Mouse (Mus musculus) monocyte, adult 5-6 weeks (primary cell): ENCODE measurements around the gene Agmat. TPM values are rescaled to one million over a fixed set of nuclear protein-coding genes. Genes with fewer than 3 reads are reported as not detected.

ENCODE experiments used
- ATAC-seq: fragments of 153-309, 156-312 bp; replicated peaks from 2 replicates; pipeline ENCODE4 v1.8.0; 2017; ENCODE audit warnings: mild to moderate bottlenecking; ENCODE audit not compliant: low TSS enrichment, insufficient number of reproducible peaks, severe bottlenecking, poor library complexity, low FRiP score
- total RNA-seq: library from RNA; stranded (forward); fragments of 200-1000, 200-491, 200-594 nt; gene quantifications from 3 replicates; pipeline ENCODE4 v1.2.3, GENCODE M21; 2017

Gene Agmat
- not detected in 3 replicates for total RNA-seq

- no peak for ATAC-seq
Measured at GRCm38 (mm10) chr4:141746578-141747346, at the start of gene Agmat. Agmat (plus strand) TSS chr4:141746672.

DNA sequence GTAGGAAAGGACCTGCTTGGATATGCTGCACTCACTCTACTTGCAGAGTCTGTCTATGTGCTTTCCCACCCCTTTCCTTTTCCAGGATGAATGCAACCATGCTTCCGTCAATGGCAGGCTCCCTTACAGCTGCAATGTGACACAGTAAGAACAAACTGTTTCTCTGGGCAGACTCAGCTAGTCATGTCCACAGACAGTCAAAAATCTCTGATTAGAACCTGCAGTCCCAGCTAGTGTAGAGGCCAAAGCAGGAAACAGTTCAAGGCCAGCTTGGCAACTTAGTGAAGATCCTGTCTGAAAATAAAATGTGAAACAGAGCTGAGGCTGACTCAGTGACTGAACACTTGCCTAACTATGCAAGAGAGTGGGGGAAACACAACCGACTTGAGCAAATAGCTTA is 41.8 kb upstream of the Agmat start:
- ATAC-seq = no peak

DNA sequence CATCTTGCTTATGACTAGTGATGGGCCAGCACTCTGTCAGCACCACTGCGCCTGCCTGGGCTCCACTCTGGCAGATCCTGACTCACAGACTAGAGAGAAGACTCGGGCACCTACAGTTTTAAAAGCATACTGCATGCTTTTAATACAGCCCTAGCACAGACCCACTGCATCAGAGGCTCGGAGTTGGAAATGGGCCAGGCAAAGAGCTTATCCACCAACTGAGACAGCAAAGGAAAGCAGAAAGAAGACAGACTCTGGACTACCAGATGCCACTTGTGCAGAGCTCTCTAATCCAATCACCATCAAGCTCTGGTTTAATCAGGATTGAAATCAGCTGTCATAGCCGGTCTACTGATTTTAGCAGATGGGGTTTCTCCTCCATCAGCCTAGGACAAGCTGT is 41.1 kb upstream of the Agmat start:
- ATAC-seq = no peak

- ATAC-seq = peak; percentile 14; the same call in 1 of the 2 replicates
Measured at GRCm38 (mm10) chr4:141708005-141708404, 38.5 kb upstream of the Agmat start.

DNA sequence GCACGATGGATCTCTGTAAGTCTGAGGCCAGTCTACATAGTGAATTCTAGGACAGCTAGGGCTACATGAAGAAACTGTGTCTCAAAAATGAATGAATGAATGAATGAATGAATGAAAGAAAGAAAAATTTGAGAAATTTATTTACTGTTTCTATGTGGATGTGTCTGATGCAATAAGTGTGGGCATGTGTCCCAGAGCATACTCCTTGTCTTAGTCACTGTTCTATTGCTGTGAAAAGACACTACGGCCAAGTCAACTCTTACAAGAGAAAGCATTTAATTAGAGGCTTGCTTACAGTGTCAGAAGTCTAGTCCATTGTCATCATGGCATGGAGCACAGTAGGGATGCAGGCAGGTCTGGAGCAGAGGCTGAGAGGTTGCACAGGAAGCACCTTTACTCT is 37.5 kb upstream of the Agmat start:
- ATAC-seq = no peak

DNA sequence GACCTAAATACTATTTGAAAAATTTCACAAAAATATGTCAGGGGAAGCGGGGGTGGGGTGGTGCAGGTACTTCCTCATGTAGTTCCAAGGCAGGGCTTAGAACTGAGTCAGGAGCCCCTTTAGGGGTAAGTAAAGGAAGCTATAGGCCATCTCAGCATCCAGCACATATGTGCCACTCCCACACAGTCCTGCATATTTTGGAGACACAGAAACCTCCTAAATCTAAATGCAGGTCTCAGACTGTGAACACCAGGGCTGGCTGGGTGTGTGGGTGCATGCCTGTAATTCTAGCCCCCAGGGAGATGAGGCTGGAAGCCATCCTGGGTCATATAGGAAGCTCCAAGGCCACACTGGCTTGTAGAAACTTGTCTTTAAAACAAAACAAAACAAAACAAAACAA is 35.2 kb upstream of the Agmat start:
- no peak for ATAC-seq

DNA sequence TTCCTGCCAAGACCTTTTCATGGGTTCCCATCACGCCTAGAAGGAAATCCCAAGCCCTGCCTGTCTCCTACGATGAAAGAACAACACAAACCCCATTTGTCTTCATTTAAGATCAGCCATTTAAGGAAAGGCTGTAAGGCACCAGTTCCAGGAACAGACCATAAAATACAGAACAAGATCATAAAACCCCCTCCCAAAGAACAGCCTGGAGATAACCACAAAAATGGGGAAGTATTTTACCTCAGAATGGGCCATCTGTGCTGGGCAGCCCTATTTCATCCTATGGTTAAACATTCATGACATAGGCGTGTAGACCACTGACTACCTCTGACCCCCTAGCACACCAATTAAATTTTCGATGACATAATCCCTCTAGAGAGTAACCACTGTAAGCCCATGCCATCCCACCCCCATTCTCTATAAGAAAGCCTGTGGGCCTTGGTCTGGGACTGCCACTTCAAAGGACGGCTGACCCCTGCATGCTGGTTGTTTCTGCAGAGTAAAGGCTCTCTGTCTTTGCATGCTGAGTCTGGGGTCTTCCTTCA is 32.8 kb upstream of the Agmat start:
- ATAC-seq = no peak

- ATAC-seq = no peak
Measured at GRCm38 (mm10) chr4:141715027-141715426, 31.4 kb upstream of the Agmat start.

DNA sequence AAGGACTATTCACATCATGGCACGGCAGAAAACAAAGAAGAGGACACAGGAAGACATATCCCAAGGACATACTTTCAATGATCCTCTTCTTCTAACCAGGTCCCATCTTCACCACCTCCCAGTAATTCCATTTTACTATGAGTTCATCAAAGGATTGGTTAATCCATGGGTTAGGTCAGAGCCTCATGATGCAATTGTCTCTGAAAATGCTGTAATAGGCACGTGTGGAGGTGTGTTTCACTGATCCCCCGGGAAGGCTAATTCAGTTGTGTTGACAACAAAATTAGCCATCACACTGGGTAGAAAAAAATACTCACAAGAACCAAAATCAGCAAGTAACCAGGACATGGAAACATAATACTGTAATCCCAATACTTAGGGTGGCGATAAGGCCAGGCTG is 28.8 kb upstream of the Agmat start:
- no peak for ATAC-seq

- ATAC-seq = no peak
Measured at GRCm38 (mm10) chr4:141719304-141719703, 27.2 kb upstream of the Agmat start.

DNA sequence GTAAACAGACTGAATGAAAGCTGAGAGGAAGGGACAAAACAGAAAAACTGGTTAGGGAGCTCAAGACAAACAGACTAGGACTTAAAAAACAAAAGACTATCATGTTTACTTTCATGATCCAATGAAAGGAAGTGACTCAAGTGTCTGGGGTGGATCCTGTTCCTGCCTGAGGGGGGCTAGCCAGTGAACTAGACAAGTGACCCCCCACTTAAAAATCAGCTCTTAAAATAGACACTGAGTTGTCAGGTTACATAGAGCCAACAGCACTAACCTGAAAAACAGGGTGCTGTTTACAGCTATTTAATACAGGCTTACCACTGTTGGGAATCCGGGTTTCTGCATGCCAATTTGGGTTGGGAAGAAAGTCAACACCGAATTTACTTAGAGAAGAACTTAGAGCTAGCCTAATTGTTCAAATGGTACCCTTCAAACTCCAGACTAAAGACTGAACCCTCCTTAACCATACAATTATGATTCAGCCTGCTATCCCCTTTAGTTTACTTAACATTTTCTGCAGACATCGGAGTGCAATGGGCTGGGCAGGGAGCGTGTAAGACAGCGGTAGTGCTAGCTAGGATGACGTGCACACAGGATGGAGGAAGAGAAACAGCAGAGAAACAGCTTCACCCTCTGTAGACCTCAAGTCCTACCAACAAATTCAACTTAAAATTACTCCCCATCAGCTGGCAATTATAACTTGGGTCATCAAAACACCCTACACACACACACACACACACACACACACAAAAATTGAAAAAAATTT is 25.5 kb upstream of the Agmat start:
- 0 out of 2 replicates have a peak, but pooled peaks have one; percentile 28 for ATAC-seq

DNA sequence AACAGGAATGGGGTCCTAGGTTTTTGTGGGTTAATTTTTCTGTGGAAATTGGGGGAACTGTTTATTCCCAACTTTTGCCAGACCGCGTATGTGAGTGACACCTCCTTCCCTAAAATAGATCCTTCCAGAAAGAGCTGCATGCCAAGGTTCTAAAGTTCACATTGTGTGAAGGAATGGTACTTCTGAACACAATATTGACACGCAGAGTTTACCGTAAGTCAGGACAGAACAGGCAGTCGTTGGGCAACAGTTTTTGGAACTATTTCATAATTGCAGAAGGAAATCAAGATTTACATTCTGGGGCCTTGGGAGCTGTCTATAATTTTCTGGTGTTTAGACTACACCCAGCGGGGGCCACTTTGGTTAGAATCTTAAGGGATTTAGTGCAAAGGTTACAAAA is 24.5 kb upstream of the Agmat start:
- ATAC-seq = peak; percentile 32; the same call in 1 of the 2 replicates

DNA sequence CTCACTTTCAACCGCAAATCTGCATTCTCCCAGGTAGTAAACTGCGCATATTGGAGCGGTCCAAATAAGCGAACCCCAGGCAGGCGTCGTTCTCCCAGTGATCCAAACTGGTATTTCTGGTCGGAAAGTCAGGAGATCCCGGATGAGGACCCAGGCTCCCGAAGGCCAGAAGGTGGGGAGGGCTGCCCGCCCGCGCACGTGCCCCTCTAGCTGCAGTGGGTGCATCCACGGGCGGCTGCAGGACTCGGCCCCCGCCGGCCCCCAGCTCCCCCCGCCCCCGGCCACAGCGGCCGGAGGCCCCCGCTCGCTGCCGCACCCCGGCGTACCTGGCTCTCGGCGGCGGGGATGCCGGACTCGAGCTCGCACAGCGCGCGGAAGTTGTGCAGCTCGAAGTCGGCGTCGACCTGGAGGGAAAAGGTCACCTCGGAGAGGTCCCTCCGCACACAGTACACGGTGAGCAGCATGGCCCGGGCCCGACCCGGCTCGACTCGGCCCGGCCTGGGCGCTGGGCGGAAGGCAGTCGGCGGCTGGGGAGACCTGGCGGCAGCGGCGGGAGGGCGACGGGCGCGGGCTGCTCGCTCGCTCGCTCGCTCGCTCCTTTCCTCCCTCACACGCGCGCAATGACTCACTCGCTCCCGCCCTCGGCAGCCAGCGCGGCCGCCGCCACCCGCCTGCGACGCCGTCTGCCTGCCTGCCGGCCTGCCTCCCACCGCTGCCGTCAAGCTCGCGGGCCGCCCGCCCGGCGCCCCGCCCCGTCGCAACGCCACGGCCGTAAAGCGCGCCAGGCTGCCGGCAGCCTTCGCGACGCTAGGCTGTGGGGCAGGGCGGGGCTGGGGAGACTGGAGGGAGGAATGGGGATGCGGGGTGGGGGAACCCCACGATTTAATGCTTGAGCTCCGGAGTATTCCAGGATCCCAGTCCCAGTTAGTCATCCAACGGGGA is 23.5 kb upstream of the Agmat start, which contains the start of gene Ddi2:
Gene Ddi2, minus strand, starts transcription at position 689 of the 942 bp plus-strand sequence.
- peak; percentile 58 for ATAC-seq

- ATAC-seq = no peak
Measured at GRCm38 (mm10) chr4:141723673-141724068, 22.8 kb upstream of the Agmat start.

- ATAC-seq = no peak
Measured at GRCm38 (mm10) chr4:141724594-141724993, 21.9 kb upstream of the Agmat start.

- no peak for ATAC-seq
Measured at GRCm38 (mm10) chr4:141725277-141725676, 21.2 kb upstream of the Agmat start.

- ATAC-seq = no peak
Measured at GRCm38 (mm10) chr4:141725738-141726137, 20.7 kb upstream of the Agmat start.

DNA sequence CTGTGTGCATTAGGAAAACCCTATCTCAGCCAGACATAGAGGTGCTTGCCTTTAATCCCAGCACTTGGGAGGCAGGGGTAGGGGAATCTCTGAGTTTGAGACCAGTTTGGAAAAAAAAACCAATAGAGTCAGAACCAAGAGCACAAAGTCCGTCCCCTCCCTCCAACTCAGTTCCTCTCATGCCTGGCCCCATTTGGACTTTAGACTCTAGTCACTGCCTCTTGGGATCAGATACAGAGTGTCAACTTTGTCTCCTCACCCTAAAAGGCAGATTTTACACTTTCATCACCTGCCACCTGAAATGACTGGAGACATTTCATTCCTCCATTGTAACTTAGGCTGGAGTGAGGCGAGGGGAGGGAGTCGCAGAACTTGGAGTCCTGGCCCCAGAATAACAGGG is 17.2 kb upstream of the Agmat start:
- no peak for ATAC-seq

- ATAC-seq = no peak
Measured at GRCm38 (mm10) chr4:141730401-141730800, 16.1 kb upstream of the Agmat start.
